Comparison of ENCODE assay signal across 11 mouse cellular contexts in genomic region chr6:129212421-129213195, GRCm38 (mm10). TPM values are rescaled to one million over a fixed set of nuclear protein-coding genes. Genes with fewer than 3 reads are reported as not detected.
DNase-seq lines count a peak whose midpoint lies in the region; ATAC-seq and TF ChIP-seq lines count a peak whose summit lies in the region.
"Had no signal": no experiment of that assay in that cellular context is flagged by ENCODE, and none has a peak within 500 bp of the region (broad histone marks: within the 10 kb centered on the region; RNA-seq: fewer than 3 reads in every experiment).

No protein-coding gene starts in this region.

- no peaks in the 10 kb centered on the region for H3K27me3 ChIP-seq in liver, embryonic 13.5 days
- H3K27me3 ChIP-seq in forebrain, embryonic 12.5 days = no peaks in the 10 kb centered on the region
- H3K27me3 ChIP-seq: hindbrain, embryonic 12.5 days had no signal

- TF ChIP-seq CTCF in gastrocnemius, adult 2 months (IDR thresholded peaks at IDR 0.05) = no peak

- H3K9ac ChIP-seq in liver, embryonic 13.5 days = no peak overlapping the region
- no peak overlapping the region for H3K9ac ChIP-seq in forebrain, embryonic 12.5 days
- H3K9ac ChIP-seq: hindbrain, embryonic 12.5 days had no signal

- DNase-seq in gastrocnemius, adult 2 months = no peak
- no peak for DNase-seq in gastrocnemius, postnatal 14 days
- peak; percentile 83 for DNase-seq in 3T3-L1 (ENCODE audit: low read depth, low spot score)
- DNase-seq in kidney, adult 11 months = peak; percentile 90
- no peak for DNase-seq in liver, embryonic 13.5 days
- DNase-seq in layer of hippocampus, postnatal 10 days (ENCODE audit: low spot score in 2 of 2) = no peak
- no peak for DNase-seq in cerebellum, adult 18-20 months

- H3K27ac ChIP-seq in gastrocnemius, adult 2 months = peak overlapping the region; percentile 90
- no peak overlapping the region for H3K27ac ChIP-seq in liver, embryonic 13.5 days
- no peak overlapping the region for H3K27ac ChIP-seq in forebrain, embryonic 12.5 days
- H3K27ac ChIP-seq: hindbrain, embryonic 12.5 days had no signal

- no peak overlapping the region for H3K4me2 ChIP-seq in liver, embryonic 13.5 days
- no peak overlapping the region for H3K4me2 ChIP-seq in forebrain, embryonic 12.5 days
- H3K4me2 ChIP-seq: hindbrain, embryonic 12.5 days had no signal

- H3K9me3 ChIP-seq in liver, embryonic 13.5 days (replicated peaks) = no peaks in the 10 kb centered on the region
- H3K9me3 ChIP-seq in forebrain, embryonic 12.5 days = no peaks in the 10 kb centered on the region
- H3K9me3 ChIP-seq: hindbrain, embryonic 12.5 days had no signal

- intact Hi-C loops in gastrocnemius, adult 2 months (cut with DNase I) = no loop called here
- intact Hi-C loops in gastrocnemius, postnatal 14 days (cut with DNase I; ENCODE audit: low total_unique reads) = no loop called here

- H3K4me3 ChIP-seq in gastrocnemius, adult 2 months = no peak overlapping the region
- H3K4me3 ChIP-seq in liver, embryonic 13.5 days (replicated peaks) = no peak overlapping the region
- H3K4me3 ChIP-seq in forebrain, embryonic 12.5 days (replicated peaks) = no peak overlapping the region
- H3K4me3 ChIP-seq: hindbrain, embryonic 12.5 days had no signal

- ATAC-seq in liver, embryonic 13.5 days (ENCODE audit: low read depth) = peak; percentile 43
- no peak for ATAC-seq in forebrain, embryonic 12.5 days (ENCODE audit: low FRiP score)

- H3K36me3 ChIP-seq in liver, embryonic 13.5 days = no peaks in the 10 kb centered on the region
- H3K36me3 ChIP-seq in forebrain, embryonic 12.5 days (replicated peaks) = no peaks in the 10 kb centered on the region
- H3K36me3 ChIP-seq: G1E; hindbrain, embryonic 12.5 days had no signal

- peaks cover 20% of the 10 kb centered on the region for H3K4me1 ChIP-seq in liver, embryonic 13.5 days (replicated peaks)
- H3K4me1 ChIP-seq in forebrain, embryonic 12.5 days = no peaks in the 10 kb centered on the region
- H3K4me1 ChIP-seq: hindbrain, embryonic 12.5 days had no signal

RNA-seq across cellular contexts. Expression of gene Clec2d, which starts 32.2 kb away (rescaled TPM):
- 100 to 1,000 TPM in 1 of 2 experiments, 10 to 100 TPM in 1; 73.7 to 109 TPM for total RNA-seq in gastrocnemius, adult 2 months (2021)
- 10 to 100 TPM; 42.2 to 57.2 TPM for total RNA-seq in gastrocnemius, postnatal 14 days (2021)
- 0.13 and 0.15 TPM in 2 replicates for polyA plus RNA-seq in liver, embryonic 13.5 days (2015; fragmentation: Nextera tagmentation; extraction: Ambion mirVana)
- polyA plus RNA-seq in forebrain, embryonic 12.5 days (2016; fragmentation: Nextera tagmentation; extraction: Ambion mirVana) = not detected in 2 replicates
- total RNA-seq in layer of hippocampus, postnatal 10 days (2021) = 1 to 10 TPM; 5.2 to 5.8 TPM
- total RNA-seq: G1E had no signal
- polyA plus RNA-seq: G1E; hindbrain, embryonic 12.5 days; limb, embryonic 11.5 days had no signal

Comparison
In these comparisons a context has a peak if more than half of its experiments do, and no peak if none do; other contexts are left out.
1. DNase-seq: peak in 3T3-L1 (single experiment) and kidney, adult 11 months (single experiment); none in gastrocnemius, adult 2 months (single experiment), gastrocnemius, postnatal 14 days (single experiment), liver, embryonic 13.5 days (single experiment), layer of hippocampus, postnatal 10 days (0 of 2) and cerebellum, adult 18-20 months (0 of 2).
2. RNA of gene Clec2d, which starts 32.2 kb away (total RNA-seq): 73.7 to 109 TPM in gastrocnemius, adult 2 months and 42.2 to 57.2 TPM in gastrocnemius, postnatal 14 days; 5.2 to 5.8 TPM in layer of hippocampus, postnatal 10 days; every median in the first group is over 4 times any median in the second.